Mouse (Mus musculus) liver, embryonic 14.5 days (tissue): ENCODE results near the gene Syne1.

Source experiments
- CTCF ChIP-seq: IDR thresholded peaks from 2 replicates; pipeline ENCODE4 v1.5.1; 2016; ENCODE audit warnings: antibody characterized with exemption, low read depth, control low read depth
- EP300 ChIP-seq: IDR thresholded peaks from 2 replicates; pipeline ENCODE4 v1.6.1; 2016; ENCODE audit warnings: antibody characterized with exemption, low read depth

DNA sequence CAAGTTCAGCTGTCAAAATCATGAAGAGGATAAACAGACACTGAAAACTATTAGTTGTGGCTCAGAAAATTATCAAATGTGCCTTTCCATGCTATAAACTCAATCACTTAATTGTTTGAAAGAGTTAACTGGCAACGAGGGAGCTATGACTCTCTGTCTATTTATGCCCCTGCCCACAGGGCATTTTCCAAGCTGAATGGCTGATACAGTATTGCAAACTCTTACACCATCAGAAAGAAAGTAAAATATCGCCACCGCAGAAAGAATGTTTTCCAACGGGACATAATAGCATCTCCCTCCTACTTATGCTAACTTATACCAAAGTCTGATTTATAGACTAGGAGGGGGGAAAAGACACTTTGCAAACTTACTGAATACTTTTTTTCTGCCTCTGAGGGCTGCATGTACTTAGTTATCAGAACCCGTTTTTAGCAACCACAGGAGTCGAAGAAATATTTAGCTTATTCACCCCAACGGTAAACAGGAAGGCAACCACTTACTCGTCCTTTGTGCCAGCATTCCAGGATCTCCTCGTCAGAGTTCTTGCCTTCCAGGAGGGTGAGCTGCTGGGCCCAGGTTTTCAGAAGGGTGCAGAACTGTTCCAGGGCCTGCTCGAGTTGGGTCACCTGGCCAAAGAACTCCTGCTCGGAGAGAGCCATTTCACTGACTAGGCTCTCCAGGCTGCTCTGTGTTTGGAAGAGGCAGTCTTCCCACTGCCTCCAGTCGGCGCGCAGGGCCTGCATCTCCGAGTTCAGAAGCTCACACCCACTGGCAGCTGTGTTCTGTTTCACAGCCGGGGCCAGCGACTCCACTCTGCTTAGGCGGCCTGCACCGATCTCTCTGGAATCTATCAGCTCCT, 262.3 kb downstream of the Syne1 start:
- no peak for TF ChIP-seq CTCF
- no peak for TF ChIP-seq EP300
